Mouse (Mus musculus) neural tube, embryonic 14.5 days (tissue): ENCODE results near the gene B4gat1. TPM values are rescaled to one million over a fixed set of nuclear protein-coding genes. Genes with fewer than 3 reads are reported as not detected.

ENCODE experiments used
- ATAC-seq: fragments of 200-750 bp; cut with Nextera tagmentation; 2 replicates; pipeline ENCODE4 v1.8.0; 2017; ENCODE audit warnings: low read depth, mild to moderate bottlenecking, moderate TSS enrichment, moderate library complexity
- H3K27ac ChIP-seq: fragments of 300-500 bp; sonication (generic); 2 replicates; pipeline ENCODE4 v1.5.1; 2014; ENCODE audit warnings: low read depth, mild to moderate bottlenecking, control low read depth, low read length, moderate library complexity, mixed read lengths
- H3K27me3 ChIP-seq: fragments of 300-500 bp; sonication (generic); 2 replicates; pipeline ENCODE4 v1.6.1; 2014; ENCODE audit warnings: low read length; ENCODE audit not compliant: control insufficient read depth, insufficient read depth
- H3K36me3 ChIP-seq: fragments of 300-500 bp; sonication (generic); 2 replicates; pipeline ENCODE4 v1.6.1; 2014; ENCODE audit warnings: low read length, mixed read lengths; ENCODE audit not compliant: control insufficient read depth, insufficient read depth
- H3K4me1 ChIP-seq: fragments of 300-500 bp; sonication (generic); 2 replicates; pipeline ENCODE4 v1.6.1; 2014; ENCODE audit warnings: low read length; ENCODE audit not compliant: control insufficient read depth, insufficient read depth
- H3K4me2 ChIP-seq: fragments of 300-500 bp; sonication (generic); 2 replicates; pipeline ENCODE4 v1.6.1; 2014; ENCODE audit warnings: mild to moderate bottlenecking, low read depth, low read length, control low read depth
- H3K4me3 ChIP-seq: fragments of 300-500 bp; sonication (generic); 2 replicates; pipeline ENCODE4 v1.5.1; 2014; ENCODE audit warnings: low read depth, low read length, control low read depth, mixed read lengths
- H3K9ac ChIP-seq: fragments of 300-500 bp; sonication (generic); replicated peaks from 2 replicates; pipeline ENCODE4 v1.6.1; 2014; ENCODE audit warnings: low read depth, mild to moderate bottlenecking, control low read depth, low read length, mixed read lengths
- H3K9me3 ChIP-seq: fragments of 300-500 bp; sonication (generic); 2 replicates; pipeline ENCODE4 v1.6.1; 2016; ENCODE audit warnings: low read length; ENCODE audit not compliant: control insufficient read depth
- WGBS: fragments of 180-500 bp; shearing (Covaris S2); extraction: QIAGEN DNeasy Blood & Tissue Kit; methylation state at CpG from one replicate; pipeline ENCODE4 v1.1.7; 2014; 5-methylcytosine and 5-hydroxymethylcytosine counted together
- polyA plus RNA-seq: library from polyadenylated mRNA; unstranded; fragments of >200 nt; fragmentation: Nextera tagmentation; extraction: Ambion mirVana; gene quantifications from 2 replicates; pipeline ENCODE4 v1.2.1, GENCODE M21; 2014

B4gat1 gene
- polyA plus RNA-seq, 1 experiment from 2014 or later, result 108 TPM

GRCm38 (mm10) chr19:5062446-5062845 is 23.8 kb downstream of the B4gat1 start:
- no peak overlapping the region for H3K4me2 ChIP-seq
- H3K4me3 ChIP-seq, result no peak overlapping the region
- peaks cover 3% of the 10 kb centered on the region; the same call in 1 of the 2 replicates for H3K4me1 ChIP-seq
- no peak for ATAC-seq
- H3K27ac ChIP-seq, result no peak overlapping the region
- H3K27me3 ChIP-seq, result peaks cover 6% of the 10 kb centered on the region
- WGBS, result 79% methylated on average over 6 of the region's 6 CpGs
- H3K9ac ChIP-seq, result no peak overlapping the region
- no peaks in the 10 kb centered on the region for H3K9me3 ChIP-seq
- no peaks in the 10 kb centered on the region for H3K36me3 ChIP-seq

GRCm38 (mm10) chr19:5065104-5065503 is 26.5 kb downstream of the B4gat1 start:
- Histone ChIP-seq H3K9ac (no peak overlapping the region), H3K27me3 (peaks cover 18% of the 10 kb centered on the region), H3K4me1 (peaks cover 13% of the 10 kb centered on the region)

DNA sequence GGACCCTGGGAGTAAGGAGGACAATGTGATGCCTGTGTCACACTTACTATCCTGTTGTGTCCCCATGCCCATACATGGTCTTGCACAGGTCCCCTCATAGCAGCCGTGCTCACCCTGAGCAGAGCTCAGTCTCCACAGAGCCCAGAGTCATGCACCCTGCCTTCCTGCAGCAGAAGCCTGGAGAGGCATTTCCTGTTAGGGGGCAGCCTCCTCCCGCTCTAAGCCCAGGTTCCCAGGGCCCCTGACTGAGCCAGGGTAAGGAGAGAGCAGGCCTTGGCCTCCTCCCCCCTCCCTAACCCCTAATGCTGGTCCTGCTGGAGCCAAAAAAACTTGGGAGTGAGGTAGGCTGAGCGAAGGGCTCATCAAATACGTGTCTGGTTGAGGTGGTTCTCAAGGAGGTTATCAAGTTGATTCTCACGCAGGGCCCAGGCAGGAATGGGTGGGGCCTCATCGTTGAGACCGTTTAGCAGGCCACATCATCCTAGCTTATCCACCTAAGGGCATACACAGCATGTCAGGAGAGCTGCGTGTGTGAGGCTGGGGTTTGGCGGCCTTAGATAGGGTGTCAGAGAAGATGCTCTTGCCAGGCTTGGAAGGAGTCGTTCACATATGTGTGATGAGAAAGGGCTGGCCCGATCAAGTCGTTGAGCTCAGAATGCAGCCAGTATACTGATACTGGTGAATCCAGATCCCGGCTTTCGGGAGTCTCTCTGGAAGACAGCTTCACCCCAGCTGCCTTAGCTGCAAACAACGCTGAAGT is 28.6 kb downstream of the B4gat1 start:
- no peaks in the 10 kb centered on the region for H3K36me3 ChIP-seq
- peak overlapping the region; percentile 37 for H3K4me3 ChIP-seq
- H3K27ac ChIP-seq, result no peak overlapping the region; the same call in 1 of the 2 replicates
- H3K4me1 ChIP-seq, result peaks cover 24% of the 10 kb centered on the region
- WGBS, result 12% methylated on average over 15 of the region's 15 CpGs
- no peak for ATAC-seq
- H3K9me3 ChIP-seq, result no peaks in the 10 kb centered on the region
- peak overlapping the region; percentile 57 for H3K4me2 ChIP-seq
- H3K9ac ChIP-seq, result peak overlapping the region; percentile 54; the same call in 1 of the 2 replicates
- H3K27me3 ChIP-seq, result peaks cover 18% of the 10 kb centered on the region

More at GRCm38 (mm10) chr19:5065104-5065503, 26.5 kb downstream of the B4gat1 start:
- Histone ChIP-seq H3K36me3 (no peaks in the 10 kb centered on the region), H3K4me2 (no peak overlapping the region), H3K27ac (no peak overlapping the region), H3K9me3 (no peaks in the 10 kb centered on the region), H3K4me3 (no peak overlapping the region)
- WGBS, result 67% methylated on average over 7 of the region's 7 CpGs
- no peak for ATAC-seq

GRCm38 (mm10) chr19:5067867-5068569 is 29.4 kb downstream of the B4gat1 start, which contains the start of gene Cd248:
TSS of gene Cd248 (plus strand) at chr19:5068078.
- peak within 1 kb of the TSS; percentile 54 for H3K9ac ChIP-seq
- H3K27ac ChIP-seq, result peak within 1 kb of the TSS; percentile 16; the same call in 1 of the 2 replicates
- peaks cover 18% of the 10 kb centered on the region for H3K27me3 ChIP-seq
- no peaks in the 10 kb centered on the region for H3K9me3 ChIP-seq
- peak within 1 kb of the TSS; percentile 57 for H3K4me2 ChIP-seq
- H3K36me3 ChIP-seq, result no peaks in the 10 kb centered on the region
- H3K4me3 ChIP-seq, result peak within 1 kb of the TSS; percentile 37
- under 1% methylated on average over 44 of the region's 56 CpGs for WGBS
- H3K4me1 ChIP-seq, result peaks cover 28% of the 10 kb centered on the region
- ATAC-seq, result no peak

GRCm38 (mm10) chr19:5068570-5069234 is 30.1 kb downstream of the B4gat1 start:
- Histone ChIP-seq H3K4me1 (peaks cover 28% of the 10 kb centered on the region), H3K27me3 (peaks cover 18% of the 10 kb centered on the region), H3K9me3 (no peaks in the 10 kb centered on the region), H3K36me3 (no peaks in the 10 kb centered on the region), H3K27ac (no peak overlapping the region), H3K4me2 (peak overlapping the region; percentile 57), H3K9ac (peak overlapping the region; percentile 54), H3K4me3 (peak overlapping the region; percentile 37)
- ATAC-seq, result no peak
- 35% methylated on average over 21 of the region's 21 CpGs for WGBS

- Histone ChIP-seq H3K9me3 (no peaks in the 10 kb centered on the region), H3K27me3 (peaks cover 18% of the 10 kb centered on the region), H3K4me3 (peak overlapping the region; percentile 37; the same call in 1 of the 2 replicates), H3K27ac (no peak overlapping the region), H3K4me2 (peak overlapping the region; percentile 57; the same call in 1 of the 2 replicates), H3K4me1 (peaks cover 28% of the 10 kb centered on the region), H3K36me3 (no peaks in the 10 kb centered on the region), H3K9ac (no peak overlapping the region)
- ATAC-seq, result no peak
- 78% methylated on average over 5 of the region's 5 CpGs for WGBS
Measured at GRCm38 (mm10) chr19:5069486-5069885, 30.9 kb downstream of the B4gat1 start.

- 0 out of 2 replicates have a peak overlapping the region, but pooled peaks have one; percentile 57 for H3K4me2 ChIP-seq
- no peak overlapping the region for H3K9ac ChIP-seq
- H3K27me3 ChIP-seq, result peaks cover 18% of the 10 kb centered on the region
Measured at GRCm38 (mm10) chr19:5069978-5070377, 31.4 kb downstream of the B4gat1 start.

DNA sequence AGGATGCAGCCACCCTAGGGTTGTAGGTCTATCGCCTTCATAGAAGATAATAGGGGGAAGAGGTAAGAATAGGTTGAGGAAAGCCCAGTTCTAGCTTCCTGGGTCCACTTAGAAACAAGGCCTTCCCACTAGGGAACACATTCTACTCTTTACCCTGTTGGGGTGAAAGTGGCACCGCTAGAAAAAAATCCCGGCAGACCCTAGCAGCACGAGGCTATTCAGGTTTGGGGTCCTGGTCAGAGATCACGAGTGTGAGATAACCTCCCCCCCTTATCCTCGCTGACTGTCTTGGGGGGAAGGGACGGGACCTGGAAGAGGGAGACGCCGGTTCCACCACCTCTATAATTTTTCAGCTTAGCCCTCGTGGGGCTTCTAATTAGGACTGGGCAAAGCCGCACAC is 32.5 kb downstream of the B4gat1 start:
- Histone ChIP-seq H3K27ac (peak overlapping the region; percentile 61), H3K4me2 (peak overlapping the region; percentile 61), H3K27me3 (peaks cover 20% of the 10 kb centered on the region), H3K4me1 (peaks cover 28% of the 10 kb centered on the region), H3K4me3 (peak overlapping the region; percentile 36), H3K36me3 (no peaks in the 10 kb centered on the region), H3K9me3 (no peaks in the 10 kb centered on the region), H3K9ac (peak overlapping the region; percentile 49)
- 6% methylated on average over 11 of the region's 11 CpGs for WGBS
- no peak for ATAC-seq

More at GRCm38 (mm10) chr19:5069978-5070377, 31.4 kb downstream of the B4gat1 start:
- H3K9me3 ChIP-seq, result no peaks in the 10 kb centered on the region
- no peaks in the 10 kb centered on the region for H3K36me3 ChIP-seq
- H3K27ac ChIP-seq, result no peak overlapping the region
- ATAC-seq, result no peak
- peaks cover 28% of the 10 kb centered on the region for H3K4me1 ChIP-seq
- H3K4me3 ChIP-seq, result no peak overlapping the region
- 85% methylated on average over 7 of the region's 7 CpGs for WGBS
